Mouse (Mus musculus) liver (tissue): ENCODE results near the gene Psmd3.
"Not testable (repeated sequence)": the region's sequence is repeated elsewhere in the genome, so short reads cannot be mapped to it uniquely, and the experiment has no call there.

Experiments
- DNase-seq: peaks from one replicate; pipeline ENCODE4 v3.0.0-alpha.2; 2020; ENCODE audit warnings: mixed read lengths

Gene Psmd3

GRCm38 (mm10) chr11:98681786-98682745 lies at the start of gene Psmd3:
TSS of gene Psmd3 (plus strand) at chr11:98682554.
- DNase-seq = peak; percentile 96

GRCm38 (mm10) chr11:98635312-98635970 lies 46.9 kb upstream of the Psmd3 start:
- DNase-seq = peak; percentile 42

- no peak for DNase-seq
Measured at GRCm38 (mm10) chr11:98637501-98637900, 44.9 kb upstream of the Psmd3 start.

GRCm38 (mm10) chr11:98640091-98640490 lies 42.3 kb upstream of the Psmd3 start:
- no peak for DNase-seq

- no peak for DNase-seq
Measured at GRCm38 (mm10) chr11:98644757-98645156, 37.6 kb upstream of the Psmd3 start.

- DNase-seq = no peak
Measured at GRCm38 (mm10) chr11:98645946-98646345, 36.4 kb upstream of the Psmd3 start.

- DNase-seq = no peak
Measured at GRCm38 (mm10) chr11:98646459-98646858, 35.9 kb upstream of the Psmd3 start, which contains the start of gene Gsdma2. TSS of gene Gsdma2 (plus strand) at chr11:98646759.

GRCm38 (mm10) chr11:98655076-98655475 lies 27.3 kb upstream of the Psmd3 start:
- DNase-seq = peak; percentile 69

- DNase-seq = no peak
Measured at GRCm38 (mm10) chr11:98660517-98660916, 21.8 kb upstream of the Psmd3 start.

GRCm38 (mm10) chr11:98664091-98664490 lies 18.3 kb upstream of the Psmd3 start, which contains the start of gene Gsdma:
TSS of gene Gsdma (plus strand) at chr11:98664351.
- DNase-seq = no peak

GRCm38 (mm10) chr11:98668984-98669383 lies 13.4 kb upstream of the Psmd3 start:
- DNase-seq = no peak

GRCm38 (mm10) chr11:98671284-98671815 lies 11.0 kb upstream of the Psmd3 start:
- DNase-seq = no peak

- peak; percentile 52 for DNase-seq
Measured at GRCm38 (mm10) chr11:98671857-98672256, 10.5 kb upstream of the Psmd3 start.

- DNase-seq = no peak
Measured at GRCm38 (mm10) chr11:98672482-98672881, 9.9 kb upstream of the Psmd3 start.

- peak; percentile 70 for DNase-seq
Measured at GRCm38 (mm10) chr11:98673136-98673535, 9.2 kb upstream of the Psmd3 start.

GRCm38 (mm10) chr11:98675829-98676363 lies 6.5 kb upstream of the Psmd3 start:
- DNase-seq = no peak

- no peak for DNase-seq
Measured at GRCm38 (mm10) chr11:98680023-98680422, 2.3 kb upstream of the Psmd3 start.

GRCm38 (mm10) chr11:98680595-98680994 lies 1.8 kb upstream of the Psmd3 start:
- not testable (repeated sequence) for DNase-seq

- no peak for DNase-seq
Measured at GRCm38 (mm10) chr11:98681186-98681585, 1.2 kb upstream of the Psmd3 start.

- no peak for DNase-seq
Measured at GRCm38 (mm10) chr11:98682811-98683210, 457 bp downstream of the Psmd3 start.

GRCm38 (mm10) chr11:98685642-98686041 lies 3.3 kb downstream of the Psmd3 start:
- DNase-seq = no peak

- DNase-seq = no peak
Measured at GRCm38 (mm10) chr11:98686976-98687375, 4.6 kb downstream of the Psmd3 start.

- no peak for DNase-seq
Measured at GRCm38 (mm10) chr11:98688009-98688408, 5.7 kb downstream of the Psmd3 start.
